Mouse (Mus musculus) brain, embryonic 14.5 days (tissue): ENCODE results near the gene Zfp978.
"Not testable (repeated sequence)": the region's sequence is repeated elsewhere in the genome, so short reads cannot be mapped to it uniquely, and the experiment has no call there.

Experiments
- CTCF ChIP-seq: fragments of 200-500 bp; IDR thresholded peaks from 2 replicates; pipeline ENCODE4 v1.5.1; 2012; ENCODE audit warnings: inconsistent platforms, mild to moderate bottlenecking, moderate library complexity, borderline replicate concordance; ENCODE audit not compliant: insufficient read depth, insufficient read length; ENCODE audit errors: extremely low read depth
- POLR2A ChIP-seq: fragments of 200-500 bp; IDR thresholded peaks from 2 replicates; pipeline ENCODE4 v1.6.1; 2012; ENCODE audit warnings: mild to moderate bottlenecking, inconsistent platforms, borderline replicate concordance; ENCODE audit not compliant: poor library complexity, insufficient read depth, insufficient read length, severe bottlenecking; ENCODE audit errors: extremely low read depth

DNA sequence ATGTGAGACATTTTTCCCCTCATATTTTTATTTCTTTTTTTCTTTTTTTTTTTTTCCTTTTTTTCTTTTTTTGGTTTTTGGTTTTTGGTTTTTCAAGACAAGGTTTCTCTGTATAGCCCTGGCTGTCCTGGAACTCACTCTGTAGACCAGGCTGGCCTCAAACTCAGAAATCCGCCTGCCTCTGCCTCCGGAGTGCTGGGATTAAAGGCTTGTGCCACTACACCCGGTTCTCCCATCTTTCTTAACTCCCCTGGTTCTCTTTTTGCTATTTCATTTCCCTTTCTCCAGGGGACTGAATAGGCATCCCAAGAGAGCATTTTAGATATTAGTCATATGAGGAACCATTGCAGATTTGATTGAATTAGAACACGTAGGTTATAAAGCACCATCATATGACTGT lies 7.5 kb upstream of the Zfp978 start:
- not testable (repeated sequence) for TF ChIP-seq POLR2A, CTCF
